Mouse (Mus musculus) lung, adult 2 months (tissue): ENCODE results near the gene Cd22. TPM values are rescaled to one million over a fixed set of nuclear protein-coding genes. Genes with fewer than 3 reads are reported as not detected.
"Not testable (repeated sequence)": the region's sequence is repeated elsewhere in the genome, so short reads cannot be mapped to it uniquely, and the experiment has no call there.

Experiments
- DNase-seq: peaks from one replicate; pipeline ENCODE4 v3.0.0; 2022
- H3K4me1 ChIP-seq: fragments of 200-500 bp; 2 replicates; pipeline ENCODE4 v1.6.1; 2011; ENCODE audit warnings: low read length; ENCODE audit not compliant: control insufficient read depth, insufficient read depth
- H3K4me3 ChIP-seq: fragments of 200-500 bp; replicated peaks from 2 replicates; pipeline ENCODE3; 2011; ENCODE audit warnings: low read depth, mild to moderate bottlenecking, control low read depth, low read length; ENCODE audit errors: extremely low read depth
- CTCF ChIP-seq: fragments of 200-500 bp; IDR thresholded peaks from 2 replicates; pipeline ENCODE4 v1.5.1; 2011; ENCODE audit warnings: mild to moderate bottlenecking, low read length, control low read depth; ENCODE audit not compliant: insufficient read depth
- POLR2A ChIP-seq: fragments of 200-500 bp; IDR thresholded peaks from 2 replicates; pipeline ENCODE4 v1.6.1; 2011; ENCODE audit warnings: low read depth, mild to moderate bottlenecking, control low read depth, low read length, borderline replicate concordance; ENCODE audit errors: extremely low read depth
- WGBS: fragments of 180-500 bp; shearing (Covaris S2); methylation state at CpG from one replicate; pipeline ENCODE4 v1.1.7; 2018; 5-methylcytosine and 5-hydroxymethylcytosine counted together
- polyA plus RNA-seq: library from polyadenylated mRNA; depleted of rRNA; stranded (reverse); fragments of >200 nt; gene quantifications from 2 replicates; pipeline ENCODE4 v1.2.3, GENCODE M21; 2012

Cd22 gene
- polyA plus RNA-seq, 1 experiment, result 19.3 TPM

DNA sequence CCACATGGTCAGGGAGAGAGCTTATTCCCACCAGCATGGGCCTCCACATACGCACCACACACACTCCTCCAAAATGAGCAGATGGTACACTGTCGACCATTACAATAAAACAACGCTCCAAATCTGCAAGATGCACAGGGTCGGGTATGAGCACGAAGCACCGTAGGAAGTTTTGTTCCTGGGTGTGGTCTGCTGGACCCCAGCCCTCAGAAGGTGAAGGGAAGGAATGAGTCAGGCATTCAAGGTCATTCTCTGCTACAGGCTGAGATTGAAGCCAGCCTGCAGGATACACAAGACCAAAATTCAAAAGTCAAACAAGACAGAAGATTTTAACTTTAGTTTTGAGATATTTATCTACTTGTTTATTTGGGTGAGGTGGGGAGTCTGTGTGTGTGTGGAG lies 32.2 kb downstream of the Cd22 start:
- DNase-seq, result no peak
- Histone ChIP-seq H3K4me1 (no peaks in the 10 kb centered on the region), H3K4me3 (no peak overlapping the region)
- WGBS, result 66% methylated on average over 6 of the region's 6 CpGs
- TF ChIP-seq POLR2A, result no peak
- TF ChIP-seq CTCF, result no peak

DNA sequence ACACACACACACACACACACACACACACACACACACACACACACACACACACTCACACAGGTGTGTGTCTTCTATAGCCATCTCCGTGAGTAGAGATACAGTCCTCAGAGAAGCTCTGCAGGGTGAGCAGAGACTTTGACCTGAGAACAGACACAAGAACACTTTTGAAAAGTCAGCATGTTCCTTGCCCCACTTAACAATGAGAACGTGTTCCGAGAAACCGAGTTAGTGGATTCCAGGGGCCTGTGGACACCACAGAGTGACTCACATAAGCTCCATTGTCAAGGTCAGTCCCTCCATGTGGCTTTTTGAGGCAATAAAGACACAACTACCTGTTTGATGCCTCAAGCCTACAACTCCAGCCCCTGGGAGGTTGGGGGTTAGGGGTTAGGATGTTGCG lies 32.8 kb downstream of the Cd22 start:
- Histone ChIP-seq H3K4me3 (no peak overlapping the region), H3K4me1 (no peaks in the 10 kb centered on the region)
- no peak for TF ChIP-seq POLR2A
- no peak for TF ChIP-seq CTCF
- DNase-seq, result no peak
- WGBS, result 64% methylated on average over 5 of the region's 5 CpGs

DNA sequence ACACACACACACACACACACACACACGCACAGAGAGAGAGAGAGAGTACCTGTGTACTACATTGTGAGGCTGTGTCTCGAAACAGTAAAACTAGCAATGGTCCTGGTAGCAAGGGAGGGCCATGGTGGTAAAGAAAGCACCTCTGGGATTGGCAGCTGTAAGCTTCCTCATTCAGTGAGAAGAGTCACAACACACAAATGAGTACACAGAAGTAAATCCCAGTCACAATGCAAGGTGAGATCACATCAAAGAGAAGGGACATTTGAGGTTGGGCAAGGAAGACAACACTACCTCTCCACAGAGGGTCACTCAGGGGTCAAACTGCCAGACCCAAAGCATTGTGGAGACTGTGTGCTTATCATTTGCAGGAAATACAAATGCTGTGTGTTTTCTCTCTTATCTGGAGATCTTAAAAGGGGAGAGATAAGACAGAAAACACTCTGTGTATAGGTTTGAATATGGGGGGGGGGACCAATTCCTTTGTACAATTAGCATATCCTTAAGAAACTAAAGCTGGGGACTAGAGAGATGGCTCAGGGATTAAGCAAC lies 33.6 kb downstream of the Cd22 start:
- Histone ChIP-seq H3K4me1 (no peaks in the 10 kb centered on the region), H3K4me3 (no peak overlapping the region)
- TF ChIP-seq CTCF (no peak), POLR2A (no peak)
- WGBS, result 48% methylated on average over 2 of the region's 2 CpGs
- no peak for DNase-seq

DNA sequence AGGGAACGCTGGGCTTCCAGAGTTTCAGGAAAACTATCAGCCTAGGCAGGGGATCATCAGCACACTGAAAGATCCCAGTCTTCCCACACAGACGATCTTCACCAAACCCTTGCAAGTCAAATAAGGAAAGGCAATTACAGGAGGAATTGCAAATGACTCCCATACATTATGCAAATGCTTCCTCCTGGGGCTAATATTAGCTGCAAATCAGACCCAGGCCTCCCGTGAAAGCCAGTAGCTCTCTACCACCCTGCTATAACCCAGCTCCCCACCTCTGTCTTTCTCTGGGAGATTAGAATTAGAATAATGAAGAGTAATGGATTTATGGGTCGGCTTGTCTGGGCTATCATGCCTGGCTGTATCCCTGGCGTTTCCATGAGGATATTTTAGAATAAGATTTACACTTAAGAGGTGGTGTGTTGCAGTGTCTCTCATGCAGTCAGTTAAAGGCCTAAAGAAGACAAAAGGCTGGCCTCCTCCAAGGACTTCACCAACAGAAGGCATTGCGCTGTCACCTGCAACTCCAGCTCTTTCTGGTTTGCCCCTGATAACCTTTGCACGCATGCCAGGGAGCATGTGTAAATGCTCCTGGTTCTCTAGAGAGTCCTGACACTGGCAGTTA lies 35.4 kb downstream of the Cd22 start:
- TF ChIP-seq CTCF, result no peak
- TF ChIP-seq POLR2A, result no peak
- H3K4me1 ChIP-seq, result no peaks in the 10 kb centered on the region
- DNase-seq, result no peak
- WGBS, result 38% methylated on average over 7 of the region's 7 CpGs
- H3K4me3 ChIP-seq, result no peak overlapping the region

DNA sequence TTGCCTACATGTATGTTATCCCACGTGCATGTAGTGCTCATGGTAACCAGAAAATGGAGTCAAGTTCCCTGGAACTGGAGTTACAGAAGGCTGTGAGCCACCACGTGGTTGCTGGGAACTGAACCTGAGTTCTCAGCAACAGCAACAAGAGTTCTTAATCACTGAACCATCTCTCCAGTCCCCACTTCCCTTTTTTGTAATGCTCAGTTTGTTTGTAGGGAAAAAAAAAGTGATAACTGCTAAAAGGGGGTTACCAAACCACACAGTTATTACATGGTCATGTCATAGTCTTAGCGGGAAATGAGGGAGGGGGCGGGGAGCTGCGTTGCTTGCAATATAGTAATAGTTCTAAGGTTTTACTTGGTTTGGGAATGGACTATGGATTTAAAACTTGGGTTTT lies 38.0 kb downstream of the Cd22 start:
- DNase-seq, result no peak
- Histone ChIP-seq H3K4me3 (no peak overlapping the region), H3K4me1 (no peaks in the 10 kb centered on the region)
- TF ChIP-seq CTCF (no peak), POLR2A (no peak)
- 68% methylated on average over 5 of the region's 5 CpGs for WGBS

DNA sequence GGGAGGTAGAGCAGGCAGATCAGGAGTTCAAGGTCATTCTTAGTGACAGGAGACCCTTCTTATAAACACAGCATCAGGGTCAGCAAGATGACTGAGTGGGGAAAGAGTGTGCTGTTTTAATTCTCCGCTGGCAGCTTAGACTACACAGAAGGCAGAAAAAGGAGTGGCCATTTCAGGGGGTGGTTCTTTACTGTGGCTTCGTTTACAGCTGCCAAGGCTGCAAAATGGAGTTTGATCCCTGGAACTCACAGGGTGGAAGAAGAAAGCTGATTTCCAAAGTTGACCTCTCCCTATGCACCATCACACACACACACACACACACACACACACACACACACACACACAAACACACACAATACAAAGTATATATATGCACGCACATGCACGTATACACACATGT lies 38.8 kb downstream of the Cd22 start:
- TF ChIP-seq CTCF, result no peak
- no peak for TF ChIP-seq POLR2A
- DNase-seq, result no peak
- 72% methylated on average over 4 of the region's 4 CpGs for WGBS
- Histone ChIP-seq H3K4me1 (no peaks in the 10 kb centered on the region), H3K4me3 (no peak overlapping the region)

DNA sequence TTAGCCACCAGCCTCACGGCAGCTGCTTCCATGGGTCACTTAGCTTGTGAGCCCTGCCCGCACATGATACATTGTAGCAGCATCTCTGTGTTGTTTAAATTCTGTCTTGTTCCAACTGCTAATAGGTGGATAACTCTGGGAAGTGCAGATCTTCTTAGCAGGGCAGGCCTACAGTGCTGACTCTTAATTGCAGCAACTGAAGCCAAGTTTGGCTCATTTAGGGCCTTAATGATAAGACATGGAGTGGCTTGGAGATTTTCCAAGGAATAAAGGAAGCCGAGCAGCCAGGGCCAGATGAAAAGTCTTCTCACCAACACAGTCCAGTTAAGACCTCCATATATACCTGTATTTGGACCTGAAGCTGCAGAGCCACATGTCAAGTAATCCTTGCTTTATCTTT lies 39.8 kb downstream of the Cd22 start:
- no peaks in the 10 kb centered on the region for H3K4me1 ChIP-seq
- 53% methylated on average over 3 of the region's 3 CpGs for WGBS
- H3K4me3 ChIP-seq, result no peak overlapping the region
- DNase-seq, result no peak
- TF ChIP-seq CTCF (no peak), POLR2A (no peak)

DNA sequence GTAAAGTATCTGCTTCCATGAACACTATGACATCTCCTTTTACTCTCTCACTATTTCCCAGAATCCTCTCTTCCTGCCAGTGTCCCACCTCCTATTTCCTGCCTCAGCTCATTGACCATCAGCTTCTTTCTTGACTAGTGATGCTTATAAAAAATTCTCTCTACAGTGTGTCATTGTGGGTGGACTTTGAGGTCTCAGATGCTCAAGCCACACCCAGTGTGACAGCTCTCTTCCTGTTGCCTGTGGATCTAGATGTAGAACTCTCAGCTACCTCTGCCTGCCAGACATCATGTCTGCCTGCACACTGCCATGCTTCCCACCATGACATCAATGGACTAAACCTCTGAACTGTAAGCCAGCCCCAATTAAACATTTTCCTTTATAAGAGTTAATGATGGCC lies 42.9 kb downstream of the Cd22 start:
- DNase-seq, result no peak
- TF ChIP-seq CTCF (no peak), POLR2A (no peak)
- Histone ChIP-seq H3K4me1 (no peaks in the 10 kb centered on the region), H3K4me3 (no peak overlapping the region)

DNA sequence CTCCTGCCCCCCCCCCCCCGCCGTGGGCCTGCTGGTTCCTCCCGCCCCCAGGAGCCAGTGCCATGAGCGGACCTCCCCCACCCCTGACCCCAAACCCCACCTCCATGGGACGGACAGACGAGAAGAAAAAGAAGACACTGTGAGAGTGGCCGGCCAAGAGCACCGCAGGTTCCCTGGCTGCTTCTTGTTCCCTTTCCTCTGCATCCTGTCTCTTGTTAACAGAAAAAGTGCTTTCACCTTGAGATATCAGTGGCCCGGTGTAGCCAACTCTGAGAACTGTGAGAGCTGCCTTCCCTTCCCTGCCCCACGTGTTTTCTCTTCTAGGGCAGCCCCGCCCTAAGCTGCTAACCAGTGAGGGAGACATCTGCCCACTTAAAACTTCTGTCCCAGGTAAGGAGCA lies 47.5 kb downstream of the Cd22 start:
- not testable (repeated sequence) for H3K4me1 ChIP-seq, H3K4me3 ChIP-seq, DNase-seq
- WGBS, result 37% methylated on average over 8 of the region's 11 CpGs

DNA sequence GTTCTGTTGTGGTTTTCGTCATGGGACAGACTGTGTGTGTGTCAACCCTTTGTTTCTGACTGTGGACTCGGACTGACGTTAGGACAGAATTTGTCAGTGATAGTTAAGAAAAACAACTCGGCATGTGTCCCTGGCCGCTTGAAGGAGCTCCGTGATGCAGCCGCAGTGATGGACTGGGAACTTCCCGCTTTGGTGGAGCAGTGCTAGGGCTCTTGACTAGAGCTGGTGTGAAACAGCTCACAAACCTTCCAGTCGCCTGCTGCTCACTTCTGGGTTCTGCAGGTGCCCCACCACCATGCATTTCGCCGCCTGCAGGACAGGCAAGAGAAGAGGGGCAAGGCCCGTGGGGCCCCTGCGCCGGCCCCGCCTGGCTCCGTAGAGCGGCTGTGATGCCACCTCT lies 47.9 kb downstream of the Cd22 start:
- no peak for DNase-seq
- no peaks in the 10 kb centered on the region for H3K4me1 ChIP-seq
- 56% methylated on average over 17 of the region's 17 CpGs for WGBS
- H3K4me3 ChIP-seq, result no peak overlapping the region
- TF ChIP-seq CTCF (no peak), POLR2A (no peak)
